ENCODE assay signal across 9 mouse cellular contexts in the genomic region with DNA sequence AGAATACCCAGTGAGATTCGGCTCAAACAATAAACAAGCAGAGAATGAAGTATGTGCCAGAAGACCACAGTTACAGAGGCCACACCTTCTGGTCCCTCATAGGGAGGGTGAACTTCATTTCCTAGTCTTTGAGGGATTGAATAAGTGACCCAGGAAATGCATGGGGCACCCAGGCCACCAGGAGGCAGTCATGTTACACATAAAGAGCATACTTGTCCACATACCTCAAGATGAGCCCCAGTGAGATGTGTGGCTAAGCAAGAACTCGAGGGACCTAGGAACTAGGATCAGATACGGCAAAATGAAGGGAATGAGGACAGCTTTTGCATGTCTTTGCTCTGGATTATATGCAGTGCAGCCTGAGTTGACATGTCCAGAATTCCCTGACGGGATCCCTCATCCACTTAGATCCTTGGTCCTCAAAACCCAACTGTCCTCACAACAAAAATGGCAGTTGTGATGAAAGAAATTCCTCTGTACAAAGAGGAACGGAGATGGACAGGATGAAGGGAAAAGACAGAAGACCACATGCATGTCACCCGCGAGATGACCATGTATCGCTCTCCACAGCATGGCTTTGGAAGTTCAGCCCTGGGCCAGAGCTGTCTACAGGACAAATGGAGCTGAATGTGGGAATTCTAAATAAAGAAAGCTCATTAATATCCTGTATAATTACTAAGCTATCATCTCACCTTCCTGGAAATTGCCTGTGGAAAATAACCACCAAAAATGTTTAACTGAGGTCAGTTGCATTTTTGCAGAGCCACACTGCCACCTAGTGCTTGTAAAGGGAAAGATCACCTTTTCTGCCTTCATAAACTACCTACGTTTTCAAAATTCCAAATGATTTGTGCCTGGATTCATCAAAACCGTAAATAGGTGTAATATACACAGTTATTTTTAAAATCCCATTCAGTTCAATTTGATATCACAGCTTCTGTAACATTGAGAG. TPM values are rescaled to one million over a fixed set of nuclear protein-coding genes. Genes with fewer than 3 reads are reported as not detected.
DNase-seq lines count a peak whose midpoint lies in the region; ATAC-seq and TF ChIP-seq lines count a peak whose summit lies in the region.
"Had no signal": no experiment of that assay in that cellular context is flagged by ENCODE, and none has a peak within 500 bp of the region (broad histone marks: within the 10 kb centered on the region; RNA-seq: fewer than 3 reads in every experiment).

No protein-coding gene starts in this region.

- no peaks in the 10 kb centered on the region for H3K79me2 ChIP-seq in heart, adult 2 months (replicated peaks; ENCODE audit: control insufficient read depth, insufficient read depth, low read length)

- 57% methylated on average over 10 of the region's 10 CpGs for WGBS in heart, adult 2 months
- WGBS in heart, embryonic 10.5 days: 63% methylated on average over 10 of the region's 10 CpGs
- 74% methylated on average over 10 of the region's 10 CpGs for WGBS in hindbrain, embryonic 14.5 days

- no peak for TF ChIP-seq POLR2A in heart, adult 2 months (IDR thresholded peaks at IDR 0.05; ENCODE audit: insufficient read depth, low read depth, low read length)

- TF ChIP-seq EP300 in heart, adult 2 months (IDR thresholded peaks at IDR 0.05; ENCODE audit: insufficient read depth, low read depth, low read length): no peak

- H3K27me3 ChIP-seq in heart, adult 2 months (ENCODE audit: control insufficient read depth, insufficient read depth, low read length): no peaks in the 10 kb centered on the region
- H3K27me3 ChIP-seq in heart, embryonic 10.5 days (ENCODE audit: insufficient read depth, poor library complexity, severe bottlenecking): no peaks in the 10 kb centered on the region
- no peaks in the 10 kb centered on the region for H3K27me3 ChIP-seq in hindbrain, embryonic 14.5 days (ENCODE audit: control insufficient read depth, insufficient read depth, low read length)
- H3K27me3 ChIP-seq: limb, embryonic 12.5 days had no signal

- H3K9ac ChIP-seq in heart, adult 2 months (ENCODE audit: low read depth, low read length): no peak overlapping the region
- no peak overlapping the region for H3K9ac ChIP-seq in hindbrain, embryonic 14.5 days
- H3K9ac ChIP-seq: limb, embryonic 12.5 days had no signal

- H3K4me3 ChIP-seq in heart, adult 2 months: no peak overlapping the region
- H3K4me3 ChIP-seq in heart, embryonic 10.5 days: no peak overlapping the region
- no peak overlapping the region for H3K4me3 ChIP-seq in hindbrain, embryonic 14.5 days (replicated peaks; ENCODE audit: low read length)
- H3K4me3 ChIP-seq: limb, embryonic 12.5 days had no signal

- no peaks in the 10 kb centered on the region for H3K4me1 ChIP-seq in heart, adult 2 months (ENCODE audit: control insufficient read depth, insufficient read depth, low read length)
- H3K4me1 ChIP-seq in heart, embryonic 10.5 days: 0 out of 2 replicates have a peak, but pooled peaks cover 3% of the 10 kb centered on the region
- no peaks in the 10 kb centered on the region for H3K4me1 ChIP-seq in hindbrain, embryonic 14.5 days (replicated peaks; ENCODE audit: control insufficient read depth, insufficient read depth, low read length)
- H3K4me1 ChIP-seq: limb, embryonic 12.5 days had no signal

- no peaks in the 10 kb centered on the region for H3K9me3 ChIP-seq in heart, embryonic 10.5 days
- no peaks in the 10 kb centered on the region for H3K9me3 ChIP-seq in hindbrain, embryonic 14.5 days (ENCODE audit: control insufficient read depth, low read length)
- H3K9me3 ChIP-seq: limb, embryonic 12.5 days had no signal

- TF ChIP-seq CTCF in heart, adult 2 months (IDR thresholded peaks at IDR 0.05): peak; percentile 85

- intact Hi-C loops in heart, adult 2 months (cut with DNase I): loop anchor here (1.0 to 2.0 kb wide), 4 partner anchors 83 to 687 kb away; no protein-coding TSS in a partner anchor

- no peak overlapping the region for H3K4me2 ChIP-seq in hindbrain, embryonic 14.5 days (replicated peaks)
- H3K4me2 ChIP-seq: limb, embryonic 12.5 days had no signal

- peak; percentile 48; the same call in 1 of the 2 replicates for ATAC-seq in hindbrain, embryonic 14.5 days (ENCODE audit: low FRiP score)

- no peak overlapping the region for H3K27ac ChIP-seq in heart, adult 2 months
- no peak overlapping the region for H3K27ac ChIP-seq in heart, embryonic 10.5 days
- H3K27ac ChIP-seq in hindbrain, embryonic 14.5 days: no peak overlapping the region
- H3K27ac ChIP-seq: limb, embryonic 12.5 days had no signal

- DNase-seq in heart, adult 2 months: peak in 1 of 2 experiments; percentile 32
- no peak for DNase-seq in heart, embryonic 10.5 days (ENCODE audit: low spot score)
- DNase-seq in adrenal gland, adult 8-10 months: peak; percentile 47
- DNase-seq in embryo, embryonic 11 days: peak; percentile 61
- DNase-seq in hindbrain, embryonic 14.5 days (ENCODE audit: low spot score): peak; percentile 74
- DNase-seq in layer of hippocampus, adult 9-11 months: peak; percentile 82
- peak; percentile 70 to 76 for DNase-seq in lung, postnatal 4 days
- DNase-seq in right cerebral cortex, postnatal 25 days: peak; percentile 48

- H3K36me3 ChIP-seq in heart, adult 2 months (ENCODE audit: control insufficient read depth, insufficient read depth, low read length): no peaks in the 10 kb centered on the region
- H3K36me3 ChIP-seq in heart, embryonic 10.5 days: no peaks in the 10 kb centered on the region
- H3K36me3 ChIP-seq in hindbrain, embryonic 14.5 days (replicated peaks; ENCODE audit: control insufficient read depth, insufficient read depth): peaks cover 44% of the 10 kb centered on the region

RNA-seq across cellular contexts. Expression of a gene that starts 54.1 kb away (rescaled TPM):
- total RNA-seq in heart, adult 2 months (2021): under 1 TPM; 0.34 to 0.91 TPM
- polyA plus RNA-seq in heart, adult 2 months (2012; rRNA removed): 0.18 and 0.70 TPM in 2 replicates
- 2.7 and 4.7 TPM in 2 replicates for polyA plus RNA-seq in heart, embryonic 10.5 days (2016; fragmentation: Nextera tagmentation; extraction: Ambion mirVana)
- total RNA-seq in adrenal gland, adult 8-10 months (2022): 10 to 100 TPM; 41.3 to 62.9 (median 50.8) TPM
- 67.4 and 78.3 TPM in 2 replicates for polyA plus RNA-seq in hindbrain, embryonic 14.5 days (2014; fragmentation: Nextera tagmentation; extraction: Ambion mirVana)

Comparison
In these comparisons a context has a peak if more than half of its experiments do, and no peak if none do; other contexts are left out.
1. RNA of a gene that starts 54.1 kb away (polyA plus RNA-seq): 67.4 to 78.3 TPM in hindbrain, embryonic 14.5 days; 2.7 to 4.7 TPM in heart, embryonic 10.5 days and 0.18 to 0.70 TPM in heart, adult 2 months; every median in the first group is over 10 times any median in the second.